Mouse (Mus musculus) liver, adult 2 months (tissue): ENCODE data around the gene Klhdc7a.

ENCODE experiments used
- CTCF ChIP-seq: fragments of 200-500 bp; IDR thresholded peaks from 2 replicates; pipeline ENCODE4 v1.5.1; 2011; ENCODE audit warnings: low read depth, low read length, control low read depth
- POLR2A ChIP-seq: fragments of 200-500 bp; IDR thresholded peaks from 2 replicates; pipeline ENCODE4 v1.6.1; 2011; ENCODE audit warnings: low read length, control low read depth; ENCODE audit not compliant: insufficient read depth; ENCODE audit errors: extremely low read depth

DNA sequence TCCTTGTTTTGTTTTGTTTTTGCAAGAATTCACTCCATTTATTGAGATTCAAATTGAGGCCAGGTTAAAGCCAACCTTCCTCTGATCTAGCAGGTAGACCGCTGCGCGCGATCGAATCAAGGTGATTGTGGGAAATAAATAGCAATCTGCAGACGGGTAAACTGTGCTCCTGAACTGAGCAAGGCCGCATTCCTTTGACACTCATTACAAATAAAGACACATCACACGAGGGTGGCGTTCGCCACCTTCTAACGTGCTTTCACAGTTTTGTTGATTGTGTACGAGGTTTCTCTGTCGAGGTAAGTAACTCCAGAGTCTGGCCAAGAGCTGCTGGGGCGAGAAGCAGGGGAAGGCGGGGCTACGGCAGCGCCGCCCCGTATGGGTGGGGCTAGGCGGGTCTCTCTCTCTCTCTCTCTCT, 17.4 kb downstream of the Klhdc7a start:
- TF ChIP-seq CTCF (no peak), POLR2A (no peak)
